Mouse (Mus musculus) thymus, adult 2 months (tissue): ENCODE measurements at regions not wholly inside any gene's neighbourhood (a gene's known extent, or its start where the extent isn't known, plus 50 kb on each side); places are given as distances from the start of the nearest gene placed in this dataset.
"Not testable (repeated sequence)": the region's sequence is repeated elsewhere in the genome, so short reads cannot be mapped to it uniquely, and the experiment has no call there.

Experiments
- DNase-seq: peaks from one replicate; pipeline ENCODE4 v3.0.0; 2021
- H3K27ac ChIP-seq: fragments of 200-500 bp; 2 replicates; pipeline ENCODE4 v1.5.1; 2012; ENCODE audit warnings: low read length, control low read depth; ENCODE audit not compliant: control insufficient read depth, insufficient read depth
- H3K27me3 ChIP-seq: fragments of 200-500 bp; 2 replicates; pipeline ENCODE4 v1.6.1; 2012; ENCODE audit warnings: mild to moderate bottlenecking, low read length, moderate library complexity, mixed read lengths; ENCODE audit not compliant: control insufficient read depth, insufficient read depth
- H3K36me3 ChIP-seq: fragments of 200-500 bp; 2 replicates; pipeline ENCODE4 v1.6.1; 2012; ENCODE audit warnings: mild to moderate bottlenecking, low read length, moderate library complexity; ENCODE audit not compliant: control insufficient read depth, insufficient read depth
- H3K4me1 ChIP-seq: fragments of 200-500 bp; replicated peaks from 2 replicates; pipeline ENCODE4 v1.6.1; 2012; ENCODE audit warnings: low read length; ENCODE audit not compliant: control insufficient read depth, insufficient read depth
- H3K4me3 ChIP-seq: fragments of 200-500 bp; 2 replicates; pipeline ENCODE4 v1.5.1; 2012; ENCODE audit warnings: mild to moderate bottlenecking, low read length, control low read depth, moderate library complexity; ENCODE audit not compliant: control insufficient read depth, insufficient read depth
- CTCF ChIP-seq: fragments of 200-500 bp; IDR thresholded peaks from 2 replicates; pipeline ENCODE4 v1.5.1; 2012; ENCODE audit warnings: mild to moderate bottlenecking, control low read depth, low read length, moderate library complexity, borderline replicate concordance; ENCODE audit not compliant: control insufficient read depth, poor library complexity, insufficient read depth; ENCODE audit errors: extremely low read depth
- POLR2A ChIP-seq: fragments of 200-500 bp; IDR thresholded peaks from 2 replicates; pipeline ENCODE4 v1.6.1; 2012; ENCODE audit warnings: mild to moderate bottlenecking, low read length, control low read depth, moderate library complexity; ENCODE audit not compliant: control insufficient read depth, poor library complexity, insufficient read depth; ENCODE audit errors: extremely low read depth
- WGBS: fragments of 180-500 bp; shearing (Covaris S2); methylation state at CpG from one replicate; pipeline ENCODE4 v1.1.7; 2018; 5-methylcytosine and 5-hydroxymethylcytosine counted together

GRCm38 (mm10) chr3:58247989-58248388, 166.5 kb upstream of the Tsc22d2 start:
- H3K36me3 ChIP-seq, result no peaks in the 10 kb centered on the region
- TF ChIP-seq CTCF (no peak), POLR2A (no peak)
- no peaks in the 10 kb centered on the region for H3K27me3 ChIP-seq
- no peak overlapping the region for H3K4me3 ChIP-seq
- no peaks in the 10 kb centered on the region for H3K4me1 ChIP-seq
- H3K27ac ChIP-seq, result no peak overlapping the region
- no peak for DNase-seq
- 91% methylated on average over 2 of the region's 2 CpGs for WGBS

GRCm38 (mm10) chr3:58253942-58254341, 160.6 kb upstream of the Tsc22d2 start:
- TF ChIP-seq CTCF, result no peak
- DNase-seq, result no peak
- WGBS, result 85% methylated on average over 8 of the region's 8 CpGs

DNA sequence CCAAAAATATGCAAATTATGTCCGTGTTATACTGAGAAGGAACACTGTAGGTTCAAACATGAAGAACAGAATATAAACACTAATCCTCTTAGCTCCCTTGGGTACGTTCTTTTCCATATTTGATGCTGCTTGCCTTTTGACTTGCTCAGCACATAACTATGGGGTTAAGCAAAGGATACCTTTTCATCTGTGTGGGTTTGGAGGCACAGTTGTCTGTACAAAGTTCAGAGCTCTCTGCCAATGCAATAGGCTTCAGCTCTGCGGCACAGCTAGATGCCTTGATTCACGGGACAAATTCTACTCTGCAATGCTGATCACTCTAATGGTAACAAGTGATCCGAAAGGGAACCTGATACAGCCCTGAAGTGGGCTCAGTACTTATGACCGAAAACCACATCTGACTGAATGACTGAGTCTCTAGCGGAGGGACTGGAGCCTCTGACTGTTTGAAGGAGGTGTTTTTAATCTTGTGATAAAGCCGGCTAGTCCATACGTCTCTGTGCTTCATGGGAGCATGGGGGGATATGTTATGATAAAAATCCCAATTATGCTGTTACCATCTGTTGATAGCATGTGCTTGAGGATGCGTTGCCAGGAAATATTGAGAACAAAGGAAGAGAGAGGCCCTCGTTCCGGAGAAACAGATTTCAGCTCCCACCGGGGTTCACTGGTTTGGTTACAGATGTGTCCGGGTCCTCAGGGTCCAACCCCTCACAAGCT, 146.7 kb upstream of the Tsc22d2 start:
- DNase-seq, result no peak
- Histone ChIP-seq H3K4me3 (no peak overlapping the region), H3K36me3 (no peaks in the 10 kb centered on the region), H3K4me1 (no peaks in the 10 kb centered on the region), H3K27me3 (no peaks in the 10 kb centered on the region), H3K27ac (no peak overlapping the region)
- WGBS, result 91% methylated on average over 14 of the region's 14 CpGs
- no peak for TF ChIP-seq CTCF
- TF ChIP-seq POLR2A, result no peak

More at GRCm38 (mm10) chr3:58253942-58254341, 160.6 kb upstream of the Tsc22d2 start:
- no peaks in the 10 kb centered on the region for H3K36me3 ChIP-seq
- H3K27ac ChIP-seq, result no peak overlapping the region
- no peak overlapping the region for H3K4me3 ChIP-seq
- no peaks in the 10 kb centered on the region for H3K4me1 ChIP-seq
- no peaks in the 10 kb centered on the region for H3K27me3 ChIP-seq

DNA sequence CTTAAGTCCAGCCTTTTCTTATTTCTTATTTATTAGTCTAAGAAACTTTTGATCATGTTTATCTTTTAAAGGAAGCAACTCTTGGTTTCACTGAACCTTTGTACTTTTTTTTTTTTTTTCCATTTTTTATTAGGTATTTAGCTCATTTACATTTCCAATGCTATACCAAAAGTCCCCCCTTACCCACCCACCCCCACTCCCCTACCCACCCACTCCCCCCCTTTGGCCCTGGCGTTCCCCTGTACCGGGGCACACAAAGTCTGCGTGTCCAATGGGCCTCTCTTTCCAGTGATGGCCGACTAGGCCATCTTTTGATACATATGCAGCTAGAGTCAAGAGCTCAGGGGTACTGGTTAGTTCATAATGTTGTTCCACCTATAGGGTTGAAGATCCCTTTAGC, 143.1 kb upstream of the Tsc22d2 start:
- WGBS, result no CpG with 5 or more reads among the region's 4 CpGs
- not testable (repeated sequence) for H3K4me1 ChIP-seq, H3K4me3 ChIP-seq, H3K36me3 ChIP-seq, H3K27ac ChIP-seq, H3K27me3 ChIP-seq, DNase-seq

DNA sequence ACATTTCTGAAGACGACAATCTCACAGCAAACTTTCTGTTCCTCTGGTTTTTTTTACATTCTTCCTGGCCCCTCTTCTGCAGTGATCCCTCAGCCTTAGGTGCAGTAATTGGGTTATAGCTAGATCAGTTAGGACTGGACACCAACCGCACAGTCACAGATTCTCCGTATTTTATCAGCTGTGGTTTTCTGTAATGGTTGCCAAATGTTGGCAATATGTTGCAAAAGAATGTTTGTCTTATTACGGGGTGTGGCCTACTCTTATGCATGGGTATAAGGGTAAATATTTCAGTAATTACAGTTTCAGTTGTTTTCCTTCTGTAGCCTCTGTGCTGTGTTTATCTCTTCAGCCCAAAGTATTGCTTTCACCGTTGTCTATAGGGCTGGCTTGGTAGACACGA, 133.2 kb upstream of the Tsc22d2 start:
- 92% methylated on average over 6 of the region's 6 CpGs for WGBS
- Histone ChIP-seq H3K27ac (no peak overlapping the region), H3K4me1 (no peaks in the 10 kb centered on the region), H3K36me3 (no peaks in the 10 kb centered on the region), H3K27me3 (no peaks in the 10 kb centered on the region), H3K4me3 (no peak overlapping the region)
- no peak for DNase-seq
- TF ChIP-seq CTCF, result no peak
- TF ChIP-seq POLR2A, result no peak

DNA sequence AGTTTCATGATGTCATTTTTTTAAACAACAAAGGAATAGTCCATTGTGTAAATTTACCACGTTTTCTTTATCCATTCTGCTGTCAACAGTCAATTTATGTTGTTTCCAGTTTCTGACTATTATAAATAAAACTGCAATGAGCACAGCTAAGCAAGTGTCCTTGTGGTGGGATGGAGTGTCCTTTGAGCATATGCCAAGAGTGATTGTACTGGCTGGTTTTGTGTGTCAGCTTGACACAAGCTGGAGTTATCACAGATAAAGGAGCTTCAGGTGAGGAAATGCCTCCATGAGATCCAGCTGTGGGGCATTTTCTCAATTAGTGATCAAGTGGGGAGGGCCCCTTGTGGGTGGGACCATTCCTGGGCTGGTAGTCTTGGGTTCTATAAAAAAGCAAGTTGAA, 130.1 kb upstream of the Tsc22d2 start:
- H3K27me3 ChIP-seq, H3K4me1 ChIP-seq, DNase-seq, H3K27ac ChIP-seq, H3K4me3 ChIP-seq, H3K36me3 ChIP-seq: not testable (repeated sequence)
- WGBS, result 31% methylated on average over 1 of the region's 1 CpGs

- 90% methylated on average over 5 of the region's 5 CpGs for WGBS
- H3K4me1 ChIP-seq, result no peaks in the 10 kb centered on the region
- no peak for TF ChIP-seq POLR2A
- TF ChIP-seq CTCF, result no peak
- no peak overlapping the region for H3K27ac ChIP-seq
- H3K27me3 ChIP-seq, result no peaks in the 10 kb centered on the region
- H3K4me3 ChIP-seq, result no peak overlapping the region
- no peak for DNase-seq
- H3K36me3 ChIP-seq, result no peaks in the 10 kb centered on the region
Observed at GRCm38 (mm10) chr3:58295810-58296209, 118.7 kb upstream of the Tsc22d2 start.
